Mouse (Mus musculus): Measurements from ENCODE around the gene Cth. TPM values are rescaled to one million over a fixed set of nuclear protein-coding genes. Genes with fewer than 3 reads are reported as not detected.

Cth gene
- total RNA-seq, 4 experiments from 2014 or later = 4.3 to 8.3 (median 5.4) TPM

Other genes starting within 250 kb of the Cth start
- gene Ankrd13c, start 22.2 kb upstream of the Cth start, total RNA-seq (2022) = 100 to 1,000 TPM in 1 of 4 experiments, 10 to 100 TPM in 3; 81.4 to 100 (median 91.3) TPM
- gene Srsf11, start 111.6 kb upstream of the Cth start, total RNA-seq (2022) = 100 to 1,000 TPM; 162 to 195 (median 183) TPM
- 10 to 100 TPM; 28.9 to 35.4 (median 31.0) TPM for gene Lrrc40, start 111.6 kb upstream of the Cth start, total RNA-seq (2022)